Comparison of ENCODE assay signal across 16 mouse cellular contexts in genomic region chr3:62374346-62374745, GRCm38 (mm10). TPM values are rescaled to one million over a fixed set of nuclear protein-coding genes. Genes with fewer than 3 reads are reported as not detected.
DNase-seq lines count a peak whose midpoint lies in the region; ATAC-seq and TF ChIP-seq lines count a peak whose summit lies in the region.
"Had no signal": no experiment of that assay in that cellular context is flagged by ENCODE, and none has a peak within 500 bp of the region (broad histone marks: within the 10 kb centered on the region; RNA-seq: fewer than 3 reads in every experiment).

No protein-coding gene starts in this region.

- 0 out of 2 replicates have a peak overlapping the region, but pooled peaks have one; percentile 1 for H3K27ac ChIP-seq in heart, embryonic 13.5 days (replicated peaks)
- no peak overlapping the region for H3K27ac ChIP-seq in intestine, embryonic 15.5 days
- peak overlapping the region; percentile 70 for H3K27ac ChIP-seq in kidney, postnatal 0 days
- no peak overlapping the region for H3K27ac ChIP-seq in liver, embryonic 12.5 days
- H3K27ac ChIP-seq: embryonic facial prominence, embryonic 15.5 days; hindbrain, embryonic 12.5 days; midbrain, embryonic 12.5 days; neural tube, embryonic 15.5 days had no signal

- H3K36me3 ChIP-seq in heart, embryonic 13.5 days, result no peaks in the 10 kb centered on the region
- H3K36me3 ChIP-seq in intestine, embryonic 15.5 days, result no peaks in the 10 kb centered on the region
- H3K36me3 ChIP-seq in kidney, postnatal 0 days (ENCODE audit: insufficient read depth, low read length), result no peaks in the 10 kb centered on the region
- no peaks in the 10 kb centered on the region for H3K36me3 ChIP-seq in liver, embryonic 12.5 days
- H3K36me3 ChIP-seq: embryonic facial prominence, embryonic 15.5 days; hindbrain, embryonic 12.5 days; midbrain, embryonic 12.5 days; neural tube, embryonic 15.5 days had no signal

- 77% methylated on average over 4 of the region's 4 CpGs for WGBS in heart, embryonic 13.5 days
- WGBS in intestine, embryonic 15.5 days, result 73% methylated on average over 4 of the region's 4 CpGs
- WGBS in kidney, postnatal 0 days, result 36% methylated on average over 4 of the region's 4 CpGs
- 67% methylated on average over 4 of the region's 4 CpGs for WGBS in liver, embryonic 12.5 days (ENCODE audit: insufficient replicate concordance)

- DNase-seq in adrenal gland, adult (ENCODE audit: inconsistent age in 2 of 2, low spot score in 1 of 2), result peak; percentile 7 to 59
- no peak for DNase-seq in adrenal gland, adult 8-10 months
- no peak for DNase-seq in heart, postnatal 4 days
- peak; percentile 45 for DNase-seq in kidney, postnatal 0 days (ENCODE audit: low spot score)
- no peak for DNase-seq in spleen, adult 18-20 months
- DNase-seq: cerebellum, adult 11-12 months; gastrocnemius, postnatal 36 days; liver; retina, postnatal 1 day had no signal

- H3K4me3 ChIP-seq in heart, embryonic 13.5 days, result no peak overlapping the region
- no peak overlapping the region for H3K4me3 ChIP-seq in intestine, embryonic 15.5 days (replicated peaks)
- H3K4me3 ChIP-seq in kidney, postnatal 0 days (replicated peaks; ENCODE audit: low read depth, low read length), result no peak overlapping the region
- H3K4me3 ChIP-seq in liver, embryonic 12.5 days, result no peak overlapping the region
- H3K4me3 ChIP-seq: embryonic facial prominence, embryonic 15.5 days; hindbrain, embryonic 12.5 days; midbrain, embryonic 12.5 days; neural tube, embryonic 15.5 days had no signal

- no peak overlapping the region for H3K4me2 ChIP-seq in heart, embryonic 13.5 days
- no peak overlapping the region for H3K4me2 ChIP-seq in intestine, embryonic 15.5 days (replicated peaks)
- no peak overlapping the region for H3K4me2 ChIP-seq in kidney, postnatal 0 days (ENCODE audit: low read length)
- H3K4me2 ChIP-seq in liver, embryonic 12.5 days, result no peak overlapping the region
- H3K4me2 ChIP-seq: embryonic facial prominence, embryonic 15.5 days; hindbrain, embryonic 12.5 days; midbrain, embryonic 12.5 days; neural tube, embryonic 15.5 days had no signal

- H3K27me3 ChIP-seq in heart, embryonic 13.5 days (replicated peaks), result no peaks in the 10 kb centered on the region
- H3K27me3 ChIP-seq in intestine, embryonic 15.5 days (replicated peaks), result no peaks in the 10 kb centered on the region
- no peaks in the 10 kb centered on the region for H3K27me3 ChIP-seq in kidney, postnatal 0 days (ENCODE audit: insufficient read depth, low read length)
- H3K27me3 ChIP-seq in liver, embryonic 12.5 days (replicated peaks), result no peaks in the 10 kb centered on the region
- H3K27me3 ChIP-seq: embryonic facial prominence, embryonic 15.5 days; hindbrain, embryonic 12.5 days; midbrain, embryonic 12.5 days; neural tube, embryonic 15.5 days had no signal

- H3K4me1 ChIP-seq in heart, embryonic 13.5 days, result peaks cover 13% of the 10 kb centered on the region
- peaks cover 9% of the 10 kb centered on the region; the same call in 1 of the 2 replicates for H3K4me1 ChIP-seq in intestine, embryonic 15.5 days (replicated peaks)
- no peaks in the 10 kb centered on the region for H3K4me1 ChIP-seq in kidney, postnatal 0 days (replicated peaks; ENCODE audit: insufficient read depth, low read length)
- H3K4me1 ChIP-seq in liver, embryonic 12.5 days, result no peaks in the 10 kb centered on the region
- H3K4me1 ChIP-seq: embryonic facial prominence, embryonic 15.5 days; hindbrain, embryonic 12.5 days; midbrain, embryonic 12.5 days; neural tube, embryonic 15.5 days had no signal

- no peaks in the 10 kb centered on the region for H3K9me3 ChIP-seq in heart, embryonic 13.5 days
- H3K9me3 ChIP-seq in intestine, embryonic 15.5 days, result no peaks in the 10 kb centered on the region
- H3K9me3 ChIP-seq in kidney, postnatal 0 days (replicated peaks; ENCODE audit: low read length), result no peaks in the 10 kb centered on the region
- H3K9me3 ChIP-seq in liver, embryonic 12.5 days (replicated peaks), result no peaks in the 10 kb centered on the region
- H3K9me3 ChIP-seq: embryonic facial prominence, embryonic 15.5 days; hindbrain, embryonic 12.5 days; midbrain, embryonic 12.5 days; neural tube, embryonic 15.5 days had no signal

- no peak overlapping the region for H3K9ac ChIP-seq in heart, embryonic 13.5 days
- no peak overlapping the region for H3K9ac ChIP-seq in intestine, embryonic 15.5 days
- no peak overlapping the region for H3K9ac ChIP-seq in kidney, postnatal 0 days (ENCODE audit: low read depth, low read length)
- H3K9ac ChIP-seq in liver, embryonic 12.5 days, result no peak overlapping the region
- H3K9ac ChIP-seq: embryonic facial prominence, embryonic 15.5 days; hindbrain, embryonic 12.5 days; midbrain, embryonic 12.5 days; neural tube, embryonic 15.5 days had no signal

- no peak for TF ChIP-seq CTCF in kidney, postnatal 0 days (IDR thresholded peaks at IDR 0.05; ENCODE audit: low read depth)

- no peak for ATAC-seq in heart, embryonic 13.5 days (ENCODE audit: extremely low read depth, insufficient number of reproducible peaks, low FRiP score, low TSS enrichment)
- peak; percentile 82 for ATAC-seq in intestine, embryonic 15.5 days
- ATAC-seq in kidney, postnatal 0 days (replicated peaks; ENCODE audit: low FRiP score, low read depth), result no peak
- no peak for ATAC-seq in liver, embryonic 12.5 days

RNA-seq across cellular contexts. Expression of gene Arhgef26, which starts 36.2 kb away (rescaled TPM):
- 1 to 10 TPM; 2.2 to 5.2 (median 2.5) TPM for total RNA-seq in adrenal gland, adult 8-10 months (2022)
- polyA plus RNA-seq in heart, embryonic 13.5 days (2015; fragmentation: Nextera tagmentation; extraction: Ambion mirVana), result 4.6 and 4.9 TPM in 2 replicates
- 1 to 10 TPM; 4.7 to 7.8 TPM for total RNA-seq in heart, postnatal 4 days (2021)
- 15.3 and 16.7 TPM in 2 replicates for polyA plus RNA-seq in intestine, embryonic 15.5 days (2015; fragmentation: Nextera tagmentation; extraction: Ambion mirVana)
- 7.8 and 8.8 TPM in 2 replicates for polyA plus RNA-seq in kidney, postnatal 0 days (2015; fragmentation: Nextera tagmentation; extraction: Ambion mirVana)
- 0.77 and 0.79 TPM in 2 replicates for polyA plus RNA-seq in liver, embryonic 12.5 days (2016; fragmentation: Nextera tagmentation; extraction: Ambion mirVana)

Comparison
In these comparisons a context has a peak if more than half of its experiments do, and no peak if none do; other contexts are left out.
1. DNase-seq: peak in adrenal gland, adult (2 of 2) and kidney, postnatal 0 days (single experiment); none in adrenal gland, adult 8-10 months (single experiment), heart, postnatal 4 days (single experiment) and spleen, adult 18-20 months (0 of 2).
2. H3K27ac ChIP-seq: peak in heart, embryonic 13.5 days (single experiment) and kidney, postnatal 0 days (single experiment); none in intestine, embryonic 15.5 days (single experiment) and liver, embryonic 12.5 days (single experiment).